Mouse (Mus musculus): ENCODE data around the gene Lima1. TPM values are rescaled to one million over a fixed set of nuclear protein-coding genes. Genes with fewer than 3 reads are reported as not detected.
A peak's percentile ranks its signal among the peaks of the same experiment; 100 is the strongest.

Lima1 gene
- polyA plus RNA-seq, 1 experiment = 140 TPM

DNA sequence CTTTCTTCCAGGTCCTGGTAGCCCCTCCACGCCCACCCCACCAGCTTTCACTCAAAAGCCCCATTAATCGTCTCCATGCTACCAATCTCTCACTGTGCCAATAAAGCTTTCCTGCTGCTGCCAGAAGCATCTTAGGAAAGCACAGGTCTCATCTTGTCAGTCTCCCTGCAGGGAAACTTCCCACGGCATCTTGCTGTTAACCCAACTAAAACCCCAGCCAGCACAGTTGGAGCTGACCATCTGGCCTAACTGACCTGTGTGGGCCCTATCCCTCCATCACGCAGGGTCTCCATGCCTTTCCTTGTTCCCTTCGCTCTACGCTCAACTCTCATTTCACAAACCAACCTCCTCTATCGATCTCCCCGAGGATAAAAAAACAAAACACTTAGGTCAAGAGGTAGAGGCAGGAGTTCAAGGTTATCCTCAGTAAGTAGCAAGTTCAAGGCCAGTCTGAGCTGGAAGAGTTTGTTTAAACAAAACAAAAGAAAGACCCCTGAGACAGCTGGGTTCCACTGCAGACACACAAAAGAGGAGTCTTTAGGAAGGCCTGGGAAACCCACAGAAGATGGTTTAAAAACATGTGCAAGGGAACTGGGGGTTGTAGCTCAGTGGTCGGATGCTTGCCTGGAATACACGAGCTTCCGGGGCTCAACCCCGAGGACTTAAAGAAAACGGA is 36.0 kb downstream of the Lima1 start:
- TF ChIP-seq MYOG (IDR thresholded peaks at IDR 0.05; ENCODE audit: control insufficient read depth in 1 of 3, insufficient read depth in 1 of 3, insufficient read length in 2 of 3, low read depth in 2 of 3) = no peak
- TF ChIP-seq TCF12 (IDR thresholded peaks at IDR 0.05; ENCODE audit: insufficient read depth, poor library complexity, severe bottlenecking) = no peak
- no peak for TF ChIP-seq MYOD1 (IDR thresholded peaks at IDR 0.05; ENCODE audit: control insufficient read depth in 1 of 3, insufficient read length in 2 of 3, low read depth in 2 of 3)
- no peak for TF ChIP-seq USF1 (IDR thresholded peaks at IDR 0.05; ENCODE audit: low read depth)
- TF ChIP-seq POLR2AphosphoS2 (IDR thresholded peaks at IDR 0.05; ENCODE audit: insufficient read length, low read depth) = no peak
- no peak for TF ChIP-seq REST (IDR thresholded peaks at IDR 0.05; ENCODE audit: insufficient read depth, insufficient read length)
- TF ChIP-seq TCF3 (IDR thresholded peaks at IDR 0.05; ENCODE audit: insufficient read length, low read depth) = no peak
- no peak for TF ChIP-seq POLR2A (IDR thresholded peaks at IDR 0.05; ENCODE audit: insufficient read length, low read depth)
- no peak for TF ChIP-seq CEBPB (IDR thresholded peaks at IDR 0.05; ENCODE audit: insufficient read depth, poor library complexity, severe bottlenecking)
- TF ChIP-seq SRF (IDR thresholded peaks at IDR 0.05; ENCODE audit: control insufficient read depth, insufficient read length, low read depth) = no peak
- TF ChIP-seq E2F4 (IDR thresholded peaks at IDR 0.05; ENCODE audit: insufficient read depth) = no peak
- TF ChIP-seq MAX (IDR thresholded peaks at IDR 0.05; ENCODE audit: low read depth) = no peak
- Histone ChIP-seq H3ac (ENCODE audit: control insufficient read depth, insufficient read length) (no peak overlapping the region), H3K4me2 (ENCODE audit: low read depth) (no peak overlapping the region), H3K4me3 (no peak overlapping the region), H3K36me3 (ENCODE audit: control insufficient read depth, insufficient read depth) (no peaks in the 10 kb centered on the region), H3K79me2 (ENCODE audit: control insufficient read depth, insufficient read depth) (no peaks in the 10 kb centered on the region), H3K27me3 (ENCODE audit: control insufficient read depth, insufficient read depth, insufficient read length) (no peaks in the 10 kb centered on the region)

- Histone ChIP-seq H3ac (ENCODE audit: control insufficient read depth, insufficient read length) (no peak overlapping the region), H3K4me2 (ENCODE audit: low read depth) (no peak overlapping the region), H3K27me3 (ENCODE audit: control insufficient read depth, insufficient read depth, insufficient read length) (no peaks in the 10 kb centered on the region), H3K79me2 (ENCODE audit: control insufficient read depth, insufficient read depth) (no peaks in the 10 kb centered on the region), H3K4me3 (no peak overlapping the region), H3K36me3 (ENCODE audit: control insufficient read depth, insufficient read depth) (no peaks in the 10 kb centered on the region)
- TF ChIP-seq POLR2AphosphoS2 (IDR thresholded peaks at IDR 0.05; ENCODE audit: insufficient read length, low read depth) = no peak
- TF ChIP-seq MYOG (IDR thresholded peaks at IDR 0.05; ENCODE audit: control insufficient read depth in 1 of 3, insufficient read depth in 1 of 3, insufficient read length in 2 of 3, low read depth in 2 of 3) = no peak
- TF ChIP-seq TCF3 (IDR thresholded peaks at IDR 0.05; ENCODE audit: insufficient read length, low read depth) = no peak
- TF ChIP-seq CEBPB (IDR thresholded peaks at IDR 0.05; ENCODE audit: insufficient read depth, poor library complexity, severe bottlenecking) = no peak
- TF ChIP-seq REST (IDR thresholded peaks at IDR 0.05; ENCODE audit: insufficient read depth, insufficient read length) = no peak
- TF ChIP-seq SRF (IDR thresholded peaks at IDR 0.05; ENCODE audit: control insufficient read depth, insufficient read length, low read depth) = no peak
- TF ChIP-seq POLR2A (IDR thresholded peaks at IDR 0.05; ENCODE audit: insufficient read length, low read depth) = no peak
These were observed 37.7 kb downstream of the Lima1 start for GRCm38 (mm10) chr15:99837561-99837960.

- Histone ChIP-seq H3ac (ENCODE audit: control insufficient read depth, insufficient read length) (no peak overlapping the region), H3K4me2 (ENCODE audit: low read depth) (peak overlapping the region; percentile 75), H3K27me3 (ENCODE audit: control insufficient read depth, insufficient read depth, insufficient read length) (no peaks in the 10 kb centered on the region), H3K36me3 (ENCODE audit: control insufficient read depth, insufficient read depth) (no peaks in the 10 kb centered on the region), H3K4me3 (no peak overlapping the region), H3K79me2 (ENCODE audit: control insufficient read depth, insufficient read depth) (no peaks in the 10 kb centered on the region)
- no peak for TF ChIP-seq MAX (IDR thresholded peaks at IDR 0.05; ENCODE audit: low read depth)
- TF ChIP-seq MYOG (IDR thresholded peaks at IDR 0.05; ENCODE audit: control insufficient read depth in 1 of 3, insufficient read depth in 1 of 3, insufficient read length in 2 of 3, low read depth in 2 of 3) = peak; percentile 43 to 95 (median 84)
- peak; percentile 79 for TF ChIP-seq TCF12 (IDR thresholded peaks at IDR 0.05; ENCODE audit: insufficient read depth, poor library complexity, severe bottlenecking)
- peak; percentile 39 for TF ChIP-seq TCF3 (IDR thresholded peaks at IDR 0.05; ENCODE audit: insufficient read length, low read depth)
- TF ChIP-seq E2F4 (IDR thresholded peaks at IDR 0.05; ENCODE audit: insufficient read depth) = no peak
- TF ChIP-seq SRF (IDR thresholded peaks at IDR 0.05; ENCODE audit: control insufficient read depth, insufficient read length, low read depth) = no peak
- peak; percentile 81 for TF ChIP-seq USF1 (IDR thresholded peaks at IDR 0.05; ENCODE audit: low read depth)
- peak in 2 of 3 experiments; percentile 85 to 91 for TF ChIP-seq MYOD1 (IDR thresholded peaks at IDR 0.05; ENCODE audit: control insufficient read depth in 1 of 3, insufficient read length in 2 of 3, low read depth in 2 of 3)
These were observed 40.1 kb downstream of the Lima1 start for GRCm38 (mm10) chr15:99835191-99835590.

GRCm38 (mm10) chr15:99834681-99835080 is 40.6 kb downstream of the Lima1 start:
- TF ChIP-seq MYOG (IDR thresholded peaks at IDR 0.05; ENCODE audit: control insufficient read depth in 1 of 3, insufficient read depth in 1 of 3, insufficient read length in 2 of 3, low read depth in 2 of 3) (peak; percentile 36 to 100 (median 89)), MAX (IDR thresholded peaks at IDR 0.05; ENCODE audit: low read depth) (no peak), MYOD1 (IDR thresholded peaks at IDR 0.05; ENCODE audit: control insufficient read depth in 1 of 3, insufficient read length in 2 of 3, low read depth in 2 of 3) (peak; percentile 92 to 96 (median 92)), CEBPB (IDR thresholded peaks at IDR 0.05; ENCODE audit: insufficient read depth, poor library complexity, severe bottlenecking) (peak; percentile 2; the same call in 1 of the 2 replicates), TCF12 (IDR thresholded peaks at IDR 0.05; ENCODE audit: insufficient read depth, poor library complexity, severe bottlenecking) (peak; percentile 100), USF1 (IDR thresholded peaks at IDR 0.05; ENCODE audit: low read depth) (no peak), POLR2A (IDR thresholded peaks at IDR 0.05; ENCODE audit: insufficient read length, low read depth) (no peak), POLR2AphosphoS2 (IDR thresholded peaks at IDR 0.05; ENCODE audit: insufficient read length, low read depth) (no peak), SRF (IDR thresholded peaks at IDR 0.05; ENCODE audit: control insufficient read depth, insufficient read length, low read depth) (no peak), TCF3 (IDR thresholded peaks at IDR 0.05; ENCODE audit: insufficient read length, low read depth) (peak; percentile 92), E2F4 (IDR thresholded peaks at IDR 0.05; ENCODE audit: insufficient read depth) (no peak), REST (IDR thresholded peaks at IDR 0.05; ENCODE audit: insufficient read depth, insufficient read length) (no peak)
- Histone ChIP-seq H3K27me3 (ENCODE audit: control insufficient read depth, insufficient read depth, insufficient read length) (no peaks in the 10 kb centered on the region), H3K4me2 (ENCODE audit: low read depth) (peak overlapping the region; percentile 75), H3ac (ENCODE audit: control insufficient read depth, insufficient read length) (no peak overlapping the region), H3K4me3 (no peak overlapping the region), H3K36me3 (ENCODE audit: control insufficient read depth, insufficient read depth) (no peaks in the 10 kb centered on the region), H3K79me2 (ENCODE audit: control insufficient read depth, insufficient read depth) (no peaks in the 10 kb centered on the region)
